Mouse (Mus musculus) megakaryocyte, embryonic 14.5 days (primary cell): ENCODE results near the gene Cdc42bpa.

Source experiments
- FLI1 ChIP-seq: IDR thresholded peaks from 2 replicates; pipeline ENCODE4 v1.6.1; 2012; ENCODE audit warnings: low read length, inconsistent platforms, mixed read lengths
- GATA1 ChIP-seq: IDR thresholded peaks from 3 replicates; pipeline ENCODE4 v1.6.1; 2012; ENCODE audit warnings: mixed read lengths, low read length, inconsistent platforms, borderline replicate concordance

DNA sequence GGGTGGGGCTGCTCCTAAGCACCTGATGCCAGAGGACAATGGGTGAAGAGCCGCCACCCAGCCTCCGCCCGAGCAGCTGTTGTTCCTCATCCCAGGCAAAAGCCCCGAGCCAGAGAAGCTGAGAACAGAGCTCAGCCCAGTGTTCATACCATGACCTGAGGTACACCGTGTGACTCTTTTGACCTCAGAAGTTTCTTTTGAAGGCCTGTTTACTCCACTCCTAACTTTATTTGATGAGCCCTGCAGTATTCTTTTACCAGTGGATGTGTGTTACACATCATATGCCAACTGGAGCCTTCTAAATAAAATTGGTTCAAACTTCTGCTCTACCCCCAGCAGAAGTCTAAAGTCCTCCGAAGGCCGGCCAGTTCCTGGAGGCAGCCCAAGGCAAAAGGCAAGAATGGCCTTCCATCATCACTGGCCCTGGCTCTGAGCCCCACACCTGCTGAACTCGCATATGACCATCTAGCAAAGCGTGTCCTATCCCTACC lies 250.6 kb downstream of the Cdc42bpa start:
- TF ChIP-seq GATA1 (no peak), FLI1 (no peak)
